Mouse (Mus musculus): ENCODE data around the gene Gp2. TPM values are rescaled to one million over a fixed set of nuclear protein-coding genes. Genes with fewer than 3 reads are reported as not detected.

Gene Gp2
- polyA plus RNA-seq, 1 experiment from 2014 or later, result 0.51 TPM

- Histone ChIP-seq H3K9ac (ENCODE audit: low read depth, low read length) (no peak overlapping the region), H3K9me3 (replicated peaks; ENCODE audit: low read length) (no peaks in the 10 kb centered on the region), H3K4me2 (ENCODE audit: low read length) (no peak overlapping the region), H3K4me3 (replicated peaks; ENCODE audit: low read depth, low read length) (no peak overlapping the region), H3K27ac (no peak overlapping the region), H3K4me1 (replicated peaks; ENCODE audit: insufficient read depth, low read length) (no peaks in the 10 kb centered on the region), H3K36me3 (ENCODE audit: insufficient read depth, low read length) (no peaks in the 10 kb centered on the region), H3K27me3 (ENCODE audit: insufficient read depth, low read length) (no peaks in the 10 kb centered on the region)
- TF ChIP-seq CTCF (IDR thresholded peaks at IDR 0.05; ENCODE audit: low read depth), result peak; percentile 32; the same call in 1 of the 2 replicates
- ATAC-seq (replicated peaks; ENCODE audit: low FRiP score, low read depth) (no peak), DNase-seq (ENCODE audit: low spot score) (no peak)
- WGBS, result 78% methylated on average over 7 of the region's 7 CpGs
Observed at GRCm38 (mm10) chr7:119454192-119454591, 4.9 kb downstream of the Gp2 start.

GRCm38 (mm10) chr7:119443849-119444248 is 15.2 kb downstream of the Gp2 start:
- no peaks in the 10 kb centered on the region for H3K36me3 ChIP-seq (ENCODE audit: insufficient read depth, low read length)
- no peak overlapping the region for H3K4me2 ChIP-seq (ENCODE audit: low read length)
- no peak overlapping the region for H3K27ac ChIP-seq
- DNase-seq (ENCODE audit: low spot score) (no peak), ATAC-seq (replicated peaks; ENCODE audit: low FRiP score, low read depth) (no peak)
- no peaks in the 10 kb centered on the region for H3K9me3 ChIP-seq (replicated peaks; ENCODE audit: low read length)
- no peak overlapping the region for H3K4me3 ChIP-seq (replicated peaks; ENCODE audit: low read depth, low read length)
- peak; percentile 41 for TF ChIP-seq CTCF (IDR thresholded peaks at IDR 0.05; ENCODE audit: low read depth)
- no peaks in the 10 kb centered on the region for H3K27me3 ChIP-seq (ENCODE audit: insufficient read depth, low read length)
- 67% methylated on average over 4 of the region's 4 CpGs for WGBS
- H3K9ac ChIP-seq (ENCODE audit: low read depth, low read length), result no peak overlapping the region
- H3K4me1 ChIP-seq (replicated peaks; ENCODE audit: insufficient read depth, low read length), result no peaks in the 10 kb centered on the region

- 83% methylated on average over 1 of the region's 1 CpGs for WGBS
- H3K27ac ChIP-seq, result no peak overlapping the region
- DNase-seq (ENCODE audit: low spot score) (no peak), ATAC-seq (replicated peaks; ENCODE audit: low FRiP score, low read depth) (no peak)
- no peak overlapping the region for H3K9ac ChIP-seq (ENCODE audit: low read depth, low read length)
- no peaks in the 10 kb centered on the region for H3K4me1 ChIP-seq (replicated peaks; ENCODE audit: insufficient read depth, low read length)
- no peaks in the 10 kb centered on the region for H3K36me3 ChIP-seq (ENCODE audit: insufficient read depth, low read length)
- no peak overlapping the region for H3K4me2 ChIP-seq (ENCODE audit: low read length)
- H3K9me3 ChIP-seq (replicated peaks; ENCODE audit: low read length), result no peaks in the 10 kb centered on the region
- H3K4me3 ChIP-seq (replicated peaks; ENCODE audit: low read depth, low read length), result no peak overlapping the region
- TF ChIP-seq CTCF (IDR thresholded peaks at IDR 0.05; ENCODE audit: low read depth), result no peak
- no peaks in the 10 kb centered on the region for H3K27me3 ChIP-seq (ENCODE audit: insufficient read depth, low read length)
Observed at GRCm38 (mm10) chr7:119441938-119442337, 17.1 kb downstream of the Gp2 start.

- no peak overlapping the region for H3K27ac ChIP-seq
- no peak overlapping the region for H3K9ac ChIP-seq (ENCODE audit: low read depth, low read length)
- ATAC-seq (replicated peaks; ENCODE audit: low FRiP score, low read depth), result no peak
- H3K4me1 ChIP-seq (replicated peaks; ENCODE audit: insufficient read depth, low read length), result no peaks in the 10 kb centered on the region
- H3K4me2 ChIP-seq (ENCODE audit: low read length), result no peak overlapping the region
- H3K4me3 ChIP-seq (replicated peaks; ENCODE audit: low read depth, low read length), result no peak overlapping the region
- H3K9me3 ChIP-seq (replicated peaks; ENCODE audit: low read length), result no peaks in the 10 kb centered on the region
- 14% methylated on average over 6 of the region's 6 CpGs for WGBS
- peak; percentile 55 for DNase-seq (ENCODE audit: low spot score)
- no peaks in the 10 kb centered on the region for H3K27me3 ChIP-seq (ENCODE audit: insufficient read depth, low read length)
- no peaks in the 10 kb centered on the region for H3K36me3 ChIP-seq (ENCODE audit: insufficient read depth, low read length)
- peak; percentile 75 for TF ChIP-seq CTCF (IDR thresholded peaks at IDR 0.05; ENCODE audit: low read depth)
Observed at GRCm38 (mm10) chr7:119427180-119427616, 31.9 kb downstream of the Gp2 start.

- DNase-seq (ENCODE audit: low spot score), result no peak
- ATAC-seq (replicated peaks; ENCODE audit: low FRiP score, low read depth), result no peak
- 0% methylated on average over 2 of the region's 2 CpGs for WGBS
- H3K27ac ChIP-seq, result no peak overlapping the region
- H3K9ac ChIP-seq (ENCODE audit: low read depth, low read length), result no peak overlapping the region
- no peak for TF ChIP-seq CTCF (IDR thresholded peaks at IDR 0.05; ENCODE audit: low read depth)
- no peaks in the 10 kb centered on the region for H3K27me3 ChIP-seq (ENCODE audit: insufficient read depth, low read length)
- H3K4me2 ChIP-seq (ENCODE audit: low read length), result no peak overlapping the region
- no peak overlapping the region for H3K4me3 ChIP-seq (replicated peaks; ENCODE audit: low read depth, low read length)
- H3K9me3 ChIP-seq (replicated peaks; ENCODE audit: low read length), result no peaks in the 10 kb centered on the region
- no peaks in the 10 kb centered on the region for H3K36me3 ChIP-seq (ENCODE audit: insufficient read depth, low read length)
- H3K4me1 ChIP-seq (replicated peaks; ENCODE audit: insufficient read depth, low read length), result no peaks in the 10 kb centered on the region
Observed at GRCm38 (mm10) chr7:119420730-119421129, 38.4 kb downstream of the Gp2 start.

- WGBS, result 43% methylated on average over 1 of the region's 1 CpGs
- no peak for TF ChIP-seq CTCF (IDR thresholded peaks at IDR 0.05; ENCODE audit: low read depth)
- Histone ChIP-seq H3K4me2 (ENCODE audit: low read length) (no peak overlapping the region), H3K27ac (no peak overlapping the region), H3K27me3 (ENCODE audit: insufficient read depth, low read length) (no peaks in the 10 kb centered on the region), H3K36me3 (ENCODE audit: insufficient read depth, low read length) (no peaks in the 10 kb centered on the region), H3K4me1 (replicated peaks; ENCODE audit: insufficient read depth, low read length) (no peaks in the 10 kb centered on the region), H3K9ac (ENCODE audit: low read depth, low read length) (no peak overlapping the region), H3K4me3 (replicated peaks; ENCODE audit: low read depth, low read length) (no peak overlapping the region), H3K9me3 (replicated peaks; ENCODE audit: low read length) (no peaks in the 10 kb centered on the region)
- ATAC-seq (replicated peaks; ENCODE audit: low FRiP score, low read depth), result no peak
- no peak for DNase-seq (ENCODE audit: low spot score)
Observed at GRCm38 (mm10) chr7:119418523-119418922, 40.6 kb downstream of the Gp2 start.

- TF ChIP-seq CTCF (IDR thresholded peaks at IDR 0.05; ENCODE audit: low read depth), result no peak
- H3K4me2 ChIP-seq (ENCODE audit: low read length), result no peak overlapping the region
- no peaks in the 10 kb centered on the region for H3K27me3 ChIP-seq (ENCODE audit: insufficient read depth, low read length)
- no peak for ATAC-seq (replicated peaks; ENCODE audit: low FRiP score, low read depth)
- no peaks in the 10 kb centered on the region for H3K36me3 ChIP-seq (ENCODE audit: insufficient read depth, low read length)
- H3K9ac ChIP-seq (ENCODE audit: low read depth, low read length), result no peak overlapping the region
- H3K27ac ChIP-seq, result no peak overlapping the region
- no peak overlapping the region for H3K4me3 ChIP-seq (replicated peaks; ENCODE audit: low read depth, low read length)
- DNase-seq (ENCODE audit: low spot score), result no peak
- H3K4me1 ChIP-seq (replicated peaks; ENCODE audit: insufficient read depth, low read length), result no peaks in the 10 kb centered on the region
- no peaks in the 10 kb centered on the region for H3K9me3 ChIP-seq (replicated peaks; ENCODE audit: low read length)
- WGBS, result 66% methylated on average over 13 of the region's 13 CpGs
Observed at GRCm38 (mm10) chr7:119394050-119394732, 64.9 kb downstream of the Gp2 start.

Other genes starting within 250 kb of the Gp2 start
- gene Umod, start 20.0 kb upstream of the Gp2 start, polyA plus RNA-seq (2015; fragmentation: Nextera tagmentation; extraction: Ambion mirVana), result 131 and 133 TPM in 2 replicates
- gene Acsm5, start 60.2 kb upstream of the Gp2 start, polyA plus RNA-seq (2015; fragmentation: Nextera tagmentation; extraction: Ambion mirVana), result 5.0 and 6.6 TPM in 2 replicates
- gene Pdilt, start 64.2 kb upstream of the Gp2 start, polyA plus RNA-seq (2015; fragmentation: Nextera tagmentation; extraction: Ambion mirVana), result 0.62 and 1.1 TPM in 2 replicates
- 114 and 134 TPM in 2 replicates for gene Acsm2, start 95.1 kb upstream of the Gp2 start, polyA plus RNA-seq (2015; fragmentation: Nextera tagmentation; extraction: Ambion mirVana)
- gene Acsm1, start 147.7 kb upstream of the Gp2 start, polyA plus RNA-seq (2015; fragmentation: Nextera tagmentation; extraction: Ambion mirVana), result 32.7 and 36.6 TPM in 2 replicates
- not detected in 2 replicates for gene Acsm4, start 230.7 kb upstream of the Gp2 start, polyA plus RNA-seq (2015; fragmentation: Nextera tagmentation; extraction: Ambion mirVana)